Mouse (Mus musculus): ENCODE data around the gene 1700001P01Rik. TPM values are rescaled to one million over a fixed set of nuclear protein-coding genes. Genes with fewer than 3 reads are reported as not detected.
A peak's percentile ranks its signal among the peaks of the same experiment; 100 is the strongest.

1700001P01Rik gene
- polyA plus RNA-seq, 1 experiment = not detected

DNA sequence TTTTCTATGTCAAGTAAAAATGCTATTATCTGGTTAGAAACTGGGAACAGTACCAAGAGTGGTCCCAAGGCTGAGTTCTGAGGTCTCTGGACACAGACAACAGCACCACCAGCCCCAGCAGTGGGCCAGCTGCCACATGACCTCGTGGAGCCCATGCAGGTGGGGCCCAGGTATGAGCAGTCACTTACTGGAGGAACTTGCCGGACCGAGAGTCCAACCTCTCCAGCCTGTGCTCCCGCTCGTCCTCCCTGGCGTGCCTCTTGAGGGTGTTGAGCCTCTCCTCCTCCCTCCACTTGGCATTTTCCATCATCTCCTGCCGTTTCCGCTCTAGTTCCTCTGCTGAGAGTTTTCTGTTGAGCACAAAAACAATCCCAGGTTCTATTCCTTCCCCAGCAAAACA lies 27.9 kb downstream of the 1700001P01Rik start:
- Histone ChIP-seq H3K27ac (ENCODE audit: insufficient read depth, low read depth, low read length) (no peak overlapping the region), H3K4me1 (ENCODE audit: control insufficient read depth, insufficient read depth, low read length) (peaks cover 12% of the 10 kb centered on the region), H3K4me3 (ENCODE audit: insufficient read depth, low read depth, low read length) (no peak overlapping the region)
- WGBS = 88% methylated on average over 8 of the region's 8 CpGs
- no peak for TF ChIP-seq CTCF (IDR thresholded peaks at IDR 0.05; ENCODE audit: insufficient read depth, low read depth, low read length)
- TF ChIP-seq POLR2A (IDR thresholded peaks at IDR 0.05; ENCODE audit: insufficient read depth, low read depth, low read length) = no peak

DNA sequence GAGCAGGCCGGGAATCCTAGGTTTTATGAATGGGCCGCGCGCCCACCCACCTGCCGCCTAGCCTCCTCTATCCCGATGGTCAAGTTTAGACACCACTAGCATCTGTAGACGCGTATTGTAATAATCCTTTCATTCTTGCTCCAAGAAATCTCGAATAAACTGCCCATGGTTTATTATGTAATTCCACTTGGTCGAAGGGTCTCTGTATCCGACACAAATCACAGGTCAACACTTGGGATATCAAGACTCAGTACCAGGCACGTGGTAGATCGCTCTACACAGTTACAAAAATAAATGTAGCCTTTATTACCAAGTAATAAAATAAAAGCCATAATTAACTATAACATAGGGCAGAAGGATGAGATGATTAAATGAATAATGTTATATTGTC lies 30.4 kb downstream of the 1700001P01Rik start:
- TF ChIP-seq POLR2A (IDR thresholded peaks at IDR 0.05; ENCODE audit: insufficient read depth, low read depth, low read length) (no peak), CTCF (IDR thresholded peaks at IDR 0.05; ENCODE audit: insufficient read depth, low read depth, low read length) (no peak)
- Histone ChIP-seq H3K4me3 (ENCODE audit: insufficient read depth, low read depth, low read length) (peak overlapping the region; percentile 82), H3K27ac (ENCODE audit: insufficient read depth, low read depth, low read length) (no peak overlapping the region), H3K4me1 (ENCODE audit: control insufficient read depth, insufficient read depth, low read length) (peaks cover 20% of the 10 kb centered on the region)
- 3% methylated on average over 13 of the region's 13 CpGs for WGBS

DNA sequence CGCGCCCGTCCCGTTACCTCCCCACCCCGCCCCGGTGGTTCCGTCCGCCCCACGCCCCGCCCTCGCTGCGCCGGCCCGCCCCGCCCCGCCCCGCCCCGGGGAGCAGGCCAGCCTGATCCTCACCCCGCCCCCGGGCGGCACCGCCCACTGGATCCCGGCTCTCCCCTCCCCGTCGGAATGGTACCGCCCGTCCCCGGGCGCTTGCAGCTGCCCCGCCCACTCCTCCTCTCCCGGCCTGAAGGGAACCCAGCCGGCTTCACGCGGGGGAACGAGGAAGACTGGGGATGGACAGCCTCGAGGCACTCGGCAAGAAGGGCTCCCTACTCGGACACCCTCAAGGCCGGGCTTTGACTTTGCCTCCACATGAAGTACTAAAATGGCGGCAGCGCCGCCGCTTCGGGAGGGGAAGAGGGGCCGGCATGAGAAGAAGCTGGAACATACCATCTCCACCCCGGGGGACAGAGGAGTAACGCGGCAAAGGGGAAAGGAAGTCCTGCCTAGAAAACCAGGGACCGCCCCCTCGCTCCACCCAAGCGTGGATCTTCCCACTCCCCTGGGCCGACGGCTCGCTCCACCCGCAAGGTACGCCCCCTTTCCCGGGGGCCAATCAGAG lies 30.9 kb downstream of the 1700001P01Rik start:
- peaks cover 25% of the 10 kb centered on the region for H3K4me1 ChIP-seq (ENCODE audit: control insufficient read depth, insufficient read depth, low read length)
- H3K4me3 ChIP-seq (ENCODE audit: insufficient read depth, low read depth, low read length) = peak overlapping the region; percentile 89
- TF ChIP-seq CTCF (IDR thresholded peaks at IDR 0.05; ENCODE audit: insufficient read depth, low read depth, low read length) (no peak), POLR2A (IDR thresholded peaks at IDR 0.05; ENCODE audit: insufficient read depth, low read depth, low read length) (peak; percentile 33; the same call in 1 of the 2 replicates)
- peak overlapping the region; percentile 99 for H3K27ac ChIP-seq (ENCODE audit: insufficient read depth, low read depth, low read length)
- WGBS = under 1% methylated on average over 57 of the region's 57 CpGs

DNA sequence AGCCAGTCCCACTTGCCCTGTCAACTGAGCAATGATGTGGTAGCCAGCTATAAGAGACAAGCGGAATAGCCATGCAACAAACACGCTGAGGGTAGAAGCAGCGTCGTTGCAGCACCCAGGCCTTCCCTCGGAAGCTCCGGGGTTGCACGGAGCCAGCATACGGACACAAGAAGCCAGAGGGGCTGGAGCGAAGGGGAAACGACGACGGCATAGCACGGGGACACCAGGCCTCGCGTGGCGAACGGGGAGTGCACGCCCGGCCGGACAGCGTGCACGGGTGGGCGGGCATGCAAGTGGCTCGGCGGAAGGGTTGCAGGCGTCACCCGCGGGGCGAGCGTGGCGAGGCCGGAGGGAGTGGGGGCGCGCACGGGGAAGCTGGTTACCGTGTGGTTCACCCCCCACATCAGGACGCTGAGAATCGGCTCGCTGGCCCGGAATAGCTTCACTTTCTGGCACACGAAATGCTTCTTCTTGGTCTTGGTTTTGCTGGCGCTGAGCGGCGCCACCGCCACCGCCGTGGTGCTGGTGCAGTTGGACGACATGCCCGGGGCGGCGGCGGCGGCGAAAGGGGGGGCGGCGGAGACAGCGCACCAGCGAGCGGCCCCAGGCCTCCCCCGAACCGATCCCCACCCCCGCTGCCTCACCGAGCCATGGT lies 31.5 kb downstream of the 1700001P01Rik start, which contains the start of gene Pip4k2b:
Gene Pip4k2b, minus strand, starts transcription at position 642 of the 655 bp plus-strand sequence.
- WGBS = under 1% methylated on average over 62 of the region's 63 CpGs
- Histone ChIP-seq H3K4me3 (ENCODE audit: insufficient read depth, low read depth, low read length) (peak within 1 kb of the TSS; percentile 89), H3K27ac (ENCODE audit: insufficient read depth, low read depth, low read length) (peak within 1 kb of the TSS; percentile 99), H3K4me1 (ENCODE audit: control insufficient read depth, insufficient read depth, low read length) (peaks cover 25% of the 10 kb centered on the region)
- no peak for TF ChIP-seq CTCF (IDR thresholded peaks at IDR 0.05; ENCODE audit: insufficient read depth, low read depth, low read length)
- TF ChIP-seq POLR2A (IDR thresholded peaks at IDR 0.05; ENCODE audit: insufficient read depth, low read depth, low read length) = 0 out of 2 replicates have a peak, but pooled peaks have one; percentile 34

DNA sequence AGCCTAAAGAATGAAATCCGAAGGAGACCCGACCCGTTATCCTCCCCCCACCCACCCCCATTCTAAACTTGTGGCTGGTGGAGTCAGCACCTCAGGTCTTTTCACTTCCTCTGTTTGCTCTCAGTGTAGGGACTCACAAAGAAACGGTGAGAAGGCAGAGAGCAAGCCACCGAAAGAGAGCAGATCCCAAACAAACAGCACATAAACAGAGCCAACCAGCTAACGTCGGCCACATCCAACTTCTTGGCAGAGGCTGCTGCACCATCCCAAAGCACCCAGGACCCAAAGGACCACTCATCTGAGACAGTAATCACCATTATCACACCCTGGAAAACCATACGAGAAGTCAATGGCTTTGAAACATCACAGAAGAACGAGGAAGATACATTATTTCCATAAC lies 32.3 kb downstream of the 1700001P01Rik start:
- Histone ChIP-seq H3K27ac (ENCODE audit: insufficient read depth, low read depth, low read length) (peak overlapping the region; percentile 18; the same call in 1 of the 2 replicates), H3K4me3 (ENCODE audit: insufficient read depth, low read depth, low read length) (peak overlapping the region; percentile 89), H3K4me1 (ENCODE audit: control insufficient read depth, insufficient read depth, low read length) (peaks cover 25% of the 10 kb centered on the region)
- TF ChIP-seq POLR2A (IDR thresholded peaks at IDR 0.05; ENCODE audit: insufficient read depth, low read depth, low read length) (no peak), CTCF (IDR thresholded peaks at IDR 0.05; ENCODE audit: insufficient read depth, low read depth, low read length) (no peak)
- WGBS = 7% methylated on average over 9 of the region's 9 CpGs

DNA sequence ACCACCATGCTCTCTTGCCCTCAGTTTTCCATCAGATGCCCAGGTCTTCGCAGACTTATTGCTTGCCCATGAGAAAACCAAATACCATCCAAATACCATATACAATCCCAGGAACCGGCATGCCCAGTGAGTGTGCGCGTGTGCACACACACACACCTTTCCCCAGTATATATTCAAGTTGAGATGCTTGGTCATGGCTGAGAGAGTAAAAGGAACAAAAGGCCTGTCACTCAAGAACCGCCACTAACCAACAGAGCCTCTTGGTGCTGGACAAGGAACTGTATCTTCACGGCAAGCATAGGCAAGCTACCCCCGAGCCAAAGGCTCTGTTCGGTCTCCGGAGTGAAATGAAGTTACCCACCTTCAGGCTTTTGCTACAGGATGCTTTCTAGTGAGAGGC lies 33.1 kb downstream of the 1700001P01Rik start:
- H3K27ac ChIP-seq (ENCODE audit: insufficient read depth, low read depth, low read length) = no peak overlapping the region
- TF ChIP-seq CTCF (IDR thresholded peaks at IDR 0.05; ENCODE audit: insufficient read depth, low read depth, low read length) = no peak
- TF ChIP-seq POLR2A (IDR thresholded peaks at IDR 0.05; ENCODE audit: insufficient read depth, low read depth, low read length) = no peak
- 66% methylated on average over 9 of the region's 9 CpGs for WGBS
- peaks cover 28% of the 10 kb centered on the region for H3K4me1 ChIP-seq (ENCODE audit: control insufficient read depth, insufficient read depth, low read length)
- H3K4me3 ChIP-seq (ENCODE audit: insufficient read depth, low read depth, low read length) = peak overlapping the region; percentile 19; the same call in 1 of the 2 replicates

DNA sequence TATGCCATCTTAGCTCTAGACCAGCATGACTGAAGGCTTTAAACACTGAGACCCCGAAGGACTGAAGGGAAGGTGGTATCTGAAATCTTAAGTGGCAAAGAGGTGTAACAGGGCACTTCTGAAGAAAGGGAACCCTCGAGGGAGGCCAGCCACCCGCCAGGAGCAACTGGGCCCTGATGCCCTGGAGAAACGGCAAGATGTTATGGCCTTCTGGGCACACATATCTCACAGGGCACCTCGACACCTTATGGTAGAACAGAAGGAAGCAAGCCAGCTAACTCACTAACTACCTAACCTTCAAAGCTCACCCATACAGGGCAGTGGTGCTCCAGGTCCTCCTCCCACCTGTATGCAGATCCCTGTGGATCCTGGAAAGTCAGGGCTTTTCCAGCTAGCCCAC lies 33.6 kb downstream of the 1700001P01Rik start:
- Histone ChIP-seq H3K4me1 (ENCODE audit: control insufficient read depth, insufficient read depth, low read length) (peaks cover 28% of the 10 kb centered on the region), H3K27ac (ENCODE audit: insufficient read depth, low read depth, low read length) (no peak overlapping the region), H3K4me3 (ENCODE audit: insufficient read depth, low read depth, low read length) (no peak overlapping the region)
- WGBS = 91% methylated on average over 5 of the region's 5 CpGs
- no peak for TF ChIP-seq POLR2A (IDR thresholded peaks at IDR 0.05; ENCODE audit: insufficient read depth, low read depth, low read length)
- TF ChIP-seq CTCF (IDR thresholded peaks at IDR 0.05; ENCODE audit: insufficient read depth, low read depth, low read length) = no peak

DNA sequence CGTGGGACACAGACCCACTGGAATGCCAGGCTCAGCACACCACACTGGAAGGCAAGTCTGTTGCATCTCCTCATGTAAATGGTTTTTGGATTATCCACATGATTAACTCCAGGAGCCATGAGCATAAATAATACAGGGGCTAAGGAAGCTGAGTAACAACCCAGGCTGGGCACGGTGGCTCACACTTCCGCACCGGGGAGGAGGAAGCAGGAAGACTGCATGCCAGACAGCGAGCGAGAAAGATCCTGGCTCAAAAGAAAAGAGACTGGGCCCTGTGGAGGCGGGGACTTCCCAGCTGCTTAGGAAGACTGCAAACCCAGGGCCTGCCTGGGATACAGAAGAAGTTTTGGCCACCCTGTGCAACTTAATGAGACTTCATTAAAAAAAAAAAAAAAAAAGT lies 35.5 kb downstream of the 1700001P01Rik start:
- TF ChIP-seq CTCF (IDR thresholded peaks at IDR 0.05; ENCODE audit: insufficient read depth, low read depth, low read length) (no peak), POLR2A (IDR thresholded peaks at IDR 0.05; ENCODE audit: insufficient read depth, low read depth, low read length) (no peak)
- H3K4me3 ChIP-seq (ENCODE audit: insufficient read depth, low read depth, low read length) = no peak overlapping the region
- H3K4me1 ChIP-seq (ENCODE audit: control insufficient read depth, insufficient read depth, low read length) = peaks cover 32% of the 10 kb centered on the region
- 26% methylated on average over 7 of the region's 7 CpGs for whole genome bisulfite sequencing
- H3K27ac ChIP-seq (ENCODE audit: insufficient read depth, low read depth, low read length) = no peak overlapping the region

DNA sequence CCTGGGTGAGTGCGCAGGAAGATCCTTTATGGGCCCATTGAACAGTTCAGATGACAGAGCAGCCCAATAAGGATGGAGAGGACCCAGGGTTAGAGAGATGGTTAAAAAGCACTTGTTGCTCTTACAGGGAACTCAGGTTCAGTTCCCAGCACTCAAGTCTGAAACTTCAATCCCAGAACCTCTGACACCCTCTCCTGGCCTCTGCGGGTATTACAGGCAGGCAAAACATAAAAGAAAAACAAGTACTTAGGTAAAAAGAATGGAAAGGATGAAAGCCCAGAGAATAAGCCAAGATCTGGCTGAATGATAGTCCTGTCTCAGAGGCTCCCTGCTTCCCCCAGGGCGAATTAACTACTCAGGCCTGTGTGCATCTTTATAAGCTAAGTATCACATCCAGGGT lies 36.6 kb downstream of the 1700001P01Rik start:
- TF ChIP-seq POLR2A (IDR thresholded peaks at IDR 0.05; ENCODE audit: insufficient read depth, low read depth, low read length) (no peak), CTCF (IDR thresholded peaks at IDR 0.05; ENCODE audit: insufficient read depth, low read depth, low read length) (no peak)
- WGBS = 94% methylated on average over 3 of the region's 3 CpGs
- H3K4me3 ChIP-seq (ENCODE audit: insufficient read depth, low read depth, low read length) = no peak overlapping the region
- no peak overlapping the region for H3K27ac ChIP-seq (ENCODE audit: insufficient read depth, low read depth, low read length)
- peaks cover 35% of the 10 kb centered on the region for H3K4me1 ChIP-seq (ENCODE audit: control insufficient read depth, insufficient read depth, low read length)

Data from olfactory bulb, adult 2 months (tissue).